Mouse (Mus musculus): ENCODE data around the gene Adgrf3. TPM values are rescaled to one million over a fixed set of nuclear protein-coding genes. Genes with fewer than 3 reads are reported as not detected.

Adgrf3 gene
- total RNA-seq, 4 experiments from 2014 or later, result not detected

DNA sequence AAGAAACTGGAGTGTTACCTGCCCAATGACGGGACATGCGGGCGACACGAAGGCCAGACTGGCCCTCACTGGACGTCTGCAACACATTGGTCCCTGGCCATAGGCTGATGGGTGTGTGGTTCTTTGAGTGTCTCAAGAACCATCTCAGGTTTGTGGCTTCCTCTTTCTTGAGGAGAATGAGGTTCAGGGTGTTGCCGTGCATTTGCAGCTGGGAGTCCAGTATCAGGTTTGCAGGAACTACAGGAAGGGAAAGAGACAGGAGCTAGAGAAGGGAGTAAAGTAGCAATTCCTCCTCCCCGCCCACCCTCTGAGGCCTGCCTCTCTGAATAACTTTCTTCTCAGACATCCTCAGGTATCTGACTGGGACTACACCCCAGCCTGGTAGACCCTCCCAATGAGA, 3.3 kb downstream of the Adgrf3 start:
- no peak for DNase-seq (ENCODE audit: low spot score in 2 of 2)

DNA sequence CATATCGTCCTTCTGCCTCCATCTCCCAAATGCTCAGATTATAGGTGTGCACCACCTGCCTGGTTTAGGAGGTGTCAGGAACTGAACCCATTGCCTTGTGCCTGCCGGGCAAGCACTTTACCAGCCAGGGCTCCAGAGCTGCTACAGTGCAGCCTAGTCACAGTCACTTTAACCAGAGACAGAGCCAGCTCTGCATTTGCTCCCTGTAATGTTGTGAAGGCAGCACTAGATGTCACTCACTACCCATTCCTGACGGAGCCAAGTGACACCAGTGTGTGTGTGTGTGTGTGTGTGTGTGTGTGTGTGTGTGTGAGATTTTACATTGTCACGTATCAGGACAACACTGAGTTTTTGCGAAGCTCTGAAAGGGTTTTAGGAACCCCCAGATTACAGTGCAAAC, 4.0 kb downstream of the Adgrf3 start:
- no peak for DNase-seq (ENCODE audit: low spot score in 2 of 2)

DNA sequence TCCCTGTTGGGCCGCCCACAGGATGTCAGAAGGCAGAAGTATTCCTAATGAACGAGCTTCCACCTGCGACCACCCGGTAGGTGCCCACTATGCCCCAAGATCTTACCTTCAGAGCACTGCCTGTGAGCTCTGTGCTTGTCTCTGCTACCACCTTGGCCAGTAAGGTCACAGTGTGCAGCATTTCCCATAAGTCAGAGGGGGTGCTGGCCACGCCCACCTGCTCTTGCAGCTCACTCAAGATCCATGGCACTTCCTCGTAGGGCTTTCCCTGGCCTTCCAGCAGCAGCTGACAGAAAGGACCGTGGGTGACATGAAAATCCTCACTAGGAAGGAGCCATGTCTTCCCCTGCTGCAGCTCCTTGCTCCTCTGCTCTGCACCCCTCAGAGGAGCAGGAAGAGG, 7.3 kb downstream of the Adgrf3 start:
- no peak for DNase-seq (ENCODE audit: low spot score in 2 of 2)

DNA sequence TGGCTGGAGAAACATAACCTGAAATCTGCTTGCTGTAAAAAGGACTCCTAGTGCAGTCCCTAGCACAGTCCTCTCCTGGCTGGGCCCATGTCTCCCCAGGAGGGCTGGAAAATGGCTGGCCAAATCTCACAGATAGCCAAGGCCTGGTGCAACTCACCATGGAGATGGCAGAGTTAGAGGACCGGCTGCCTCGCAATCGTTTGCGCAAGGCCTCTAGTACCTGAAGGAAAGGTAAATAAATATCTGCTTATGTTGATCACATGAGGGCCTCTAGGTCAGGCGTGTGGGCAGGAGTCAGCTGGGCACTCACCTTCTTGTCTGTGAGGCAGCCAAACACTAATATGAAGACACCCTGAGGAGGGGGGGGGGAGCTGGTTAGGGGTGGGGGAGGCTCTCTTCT, 10.2 kb downstream of the Adgrf3 start:
- DNase-seq (ENCODE audit: low spot score in 2 of 2), result no peak

DNA sequence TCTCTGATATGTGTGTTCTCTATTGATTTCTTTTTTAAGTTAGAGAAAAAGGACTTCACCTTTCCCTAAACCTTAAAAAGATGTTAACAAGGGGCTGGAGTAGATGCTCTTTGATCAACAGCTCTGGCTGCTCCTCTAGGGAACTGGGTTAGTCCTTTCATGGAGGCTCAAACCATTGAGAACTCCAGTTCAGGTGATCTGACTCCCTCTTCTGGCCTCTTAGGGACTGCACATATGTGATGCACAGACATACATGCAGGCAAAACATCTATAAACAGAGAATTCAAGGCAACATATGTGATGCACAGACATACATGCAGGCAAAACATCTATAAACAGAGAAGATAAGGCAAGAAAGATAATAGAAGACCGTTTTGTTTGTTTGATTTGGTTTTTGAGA, 13.1 kb downstream of the Adgrf3 start:
- no peak for DNase-seq (ENCODE audit: low spot score in 2 of 2)

DNA sequence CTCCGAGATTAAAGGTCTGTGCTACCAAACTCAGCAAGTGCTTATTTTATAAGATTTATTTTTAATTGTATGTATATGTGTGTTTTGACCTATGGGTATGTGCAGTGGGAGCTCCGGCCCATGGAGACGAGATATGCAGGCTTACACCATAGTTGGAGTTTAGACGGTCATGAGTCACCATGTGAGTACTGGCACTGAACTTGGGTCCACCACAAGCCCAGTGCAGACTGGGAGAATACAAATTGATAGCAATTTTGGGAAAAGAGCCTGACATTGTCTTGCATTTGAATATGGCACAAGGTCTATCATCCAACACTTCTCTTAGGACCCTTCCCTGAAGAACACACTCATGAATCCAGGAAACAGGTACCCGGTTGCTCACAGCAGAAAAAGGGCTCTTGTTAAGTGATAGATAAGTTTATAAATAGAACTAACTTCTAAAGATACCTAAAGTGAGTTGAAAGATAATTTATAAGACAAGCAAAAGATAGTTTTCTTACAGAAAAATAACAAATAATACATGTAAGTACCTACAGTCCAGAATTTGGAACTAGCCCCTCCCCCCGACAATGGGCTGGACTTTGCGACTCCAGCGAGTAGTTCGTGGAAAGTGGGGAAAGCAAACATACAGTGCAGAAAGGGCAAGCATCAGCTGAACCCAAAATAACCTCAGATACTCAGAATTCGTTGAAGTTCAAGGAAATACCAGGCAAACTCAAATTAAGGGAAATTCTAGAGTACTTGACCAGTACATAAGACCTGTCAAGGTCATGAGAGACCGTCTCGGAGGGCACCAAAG, 17.6 kb downstream of the Adgrf3 start:
- DNase-seq (ENCODE audit: low spot score in 2 of 2), result no peak

DNA sequence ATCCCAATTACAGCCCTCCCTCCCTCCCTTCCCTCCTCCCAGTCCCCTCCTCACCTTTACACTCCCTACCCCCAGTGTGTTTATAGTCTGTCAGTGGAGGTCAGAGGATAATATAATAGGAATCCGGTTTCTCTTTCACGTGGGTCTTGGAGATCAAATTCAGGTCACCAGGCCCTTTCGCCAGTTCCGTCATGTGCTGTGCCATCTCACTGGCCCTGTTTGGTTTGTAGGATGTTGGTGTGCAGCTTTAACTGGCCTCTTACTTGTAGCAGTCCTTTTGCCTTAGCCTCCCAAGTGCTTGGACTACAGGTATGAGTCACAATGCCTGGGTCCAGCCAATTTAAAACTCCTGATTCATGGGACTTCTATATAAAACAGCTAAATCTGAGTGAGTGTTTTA, 29.7 kb downstream of the Adgrf3 start:
- no peak for DNase-seq (ENCODE audit: low spot score in 2 of 2)

DNA sequence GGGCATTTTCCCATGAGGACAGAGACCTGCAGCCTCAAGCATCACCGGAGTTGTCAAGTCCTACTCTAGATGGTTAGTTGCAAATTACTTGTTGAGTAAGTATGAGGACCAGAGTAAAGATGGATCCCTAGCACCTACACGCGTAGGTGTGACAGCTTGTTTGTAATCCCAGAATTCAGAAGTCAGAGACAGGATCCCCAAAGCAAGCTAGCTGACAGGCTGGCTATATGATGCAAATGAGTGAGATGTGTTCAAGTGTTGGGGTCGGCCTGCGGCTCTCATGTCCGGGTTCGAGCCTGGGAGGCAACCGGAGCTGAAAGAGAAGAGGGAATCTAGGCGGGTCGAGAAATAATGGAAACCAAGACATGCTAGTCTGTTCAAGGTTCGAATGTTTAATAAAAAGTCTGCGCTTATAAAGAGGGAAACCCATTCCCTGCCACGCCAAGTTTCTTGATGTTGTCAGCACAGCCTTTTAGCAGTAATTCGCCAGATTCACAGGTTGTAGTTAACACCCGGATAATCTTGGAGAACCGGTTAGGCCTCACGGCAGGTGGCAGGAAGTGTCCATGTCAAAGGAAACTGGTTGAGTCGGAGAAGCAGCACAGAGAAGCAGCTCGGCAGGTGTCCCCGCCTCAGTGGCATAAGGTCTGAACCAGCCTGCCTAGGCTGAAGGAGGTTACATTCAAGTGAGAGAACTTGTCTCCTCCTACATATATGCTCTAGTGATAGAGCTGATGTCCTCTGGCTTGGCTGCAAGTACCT, 32.4 kb downstream of the Adgrf3 start:
- DNase-seq (ENCODE audit: low spot score in 2 of 2), result no peak

DNA sequence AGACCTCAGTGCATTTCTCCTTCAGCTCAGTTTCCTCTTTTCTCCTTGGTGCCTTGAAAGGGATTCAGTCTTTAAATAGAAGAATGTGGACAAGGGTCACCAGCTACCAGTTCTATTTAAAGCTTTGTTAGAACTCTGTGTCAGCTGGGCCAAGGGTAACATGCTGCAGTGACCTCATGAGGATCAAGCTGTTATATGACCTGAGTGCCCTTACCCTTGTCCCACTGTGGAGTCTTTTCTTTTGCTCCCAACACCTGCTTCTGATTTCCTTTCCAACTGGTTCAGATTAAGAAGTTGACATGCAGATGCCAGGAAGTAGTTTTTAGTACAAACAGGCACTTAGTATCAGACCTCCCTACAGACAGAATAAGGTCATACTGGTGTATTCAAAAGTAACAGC, 33.4 kb downstream of the Adgrf3 start:
- no peak for DNase-seq (ENCODE audit: low spot score in 2 of 2)

DNA sequence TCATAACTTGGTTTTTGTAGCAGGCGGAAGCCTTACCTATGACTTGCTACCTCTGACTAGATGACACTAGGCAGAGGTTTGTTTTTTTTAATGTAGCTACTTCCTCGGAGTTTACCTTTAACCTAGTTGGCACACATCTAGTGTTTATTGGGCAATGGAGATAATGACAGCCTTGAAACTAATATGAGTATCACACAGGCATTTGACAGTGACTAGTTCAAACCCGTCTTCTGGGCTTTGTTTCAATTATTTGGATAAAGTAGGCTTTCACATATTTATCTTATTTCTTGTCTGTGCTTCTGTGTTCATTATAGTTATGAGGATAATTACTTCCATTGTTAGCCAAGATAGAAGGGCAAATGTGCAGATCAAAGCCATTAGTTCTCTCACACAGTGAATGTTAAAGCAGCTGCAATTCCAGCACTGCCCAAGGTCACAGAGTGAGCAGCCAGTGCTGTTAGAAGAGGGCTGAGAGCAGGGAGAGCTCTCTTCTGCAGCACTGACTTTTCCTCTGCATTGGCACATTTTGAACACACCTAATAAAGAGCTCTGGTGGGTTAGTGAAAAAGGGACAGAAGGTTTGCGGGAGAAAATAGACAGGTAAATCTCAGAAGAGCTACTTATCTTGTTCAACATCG, 35.1 kb downstream of the Adgrf3 start:
- DNase-seq (ENCODE audit: low spot score in 2 of 2), result no peak

DNA sequence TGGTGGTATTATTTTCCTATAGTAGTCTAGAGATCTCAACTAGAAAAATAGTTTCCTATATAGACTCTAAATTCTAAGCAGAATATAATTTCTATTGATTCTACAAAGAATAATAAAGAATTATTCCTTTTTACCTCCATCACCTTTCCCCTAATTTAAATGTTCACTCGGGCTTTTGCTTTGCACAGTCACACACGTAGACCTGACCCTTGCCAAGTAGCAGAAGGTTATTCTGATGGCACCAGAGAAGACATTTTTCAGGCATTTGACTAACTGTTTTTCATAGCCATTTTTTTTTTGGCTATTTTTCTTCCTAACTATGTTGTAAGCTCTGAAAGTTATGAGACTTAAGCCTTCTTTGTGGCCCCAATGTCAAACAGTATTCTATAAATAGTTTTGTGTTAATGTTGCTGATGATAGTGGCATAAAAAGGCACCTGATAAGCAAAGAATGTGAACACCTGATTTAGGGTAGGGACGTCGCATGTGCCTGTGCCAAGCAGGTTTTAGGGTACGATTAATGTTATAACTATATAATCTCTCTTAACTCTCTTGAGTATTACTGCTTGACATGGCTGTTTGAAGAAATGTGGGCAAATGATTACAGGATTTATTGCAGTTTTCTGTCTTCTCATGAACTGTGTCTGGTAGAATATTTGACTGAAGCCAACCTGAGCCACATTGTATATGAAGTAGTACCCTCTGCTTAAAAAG, 40.1 kb downstream of the Adgrf3 start:
- DNase-seq (ENCODE audit: low spot score in 2 of 2), result no peak

DNA sequence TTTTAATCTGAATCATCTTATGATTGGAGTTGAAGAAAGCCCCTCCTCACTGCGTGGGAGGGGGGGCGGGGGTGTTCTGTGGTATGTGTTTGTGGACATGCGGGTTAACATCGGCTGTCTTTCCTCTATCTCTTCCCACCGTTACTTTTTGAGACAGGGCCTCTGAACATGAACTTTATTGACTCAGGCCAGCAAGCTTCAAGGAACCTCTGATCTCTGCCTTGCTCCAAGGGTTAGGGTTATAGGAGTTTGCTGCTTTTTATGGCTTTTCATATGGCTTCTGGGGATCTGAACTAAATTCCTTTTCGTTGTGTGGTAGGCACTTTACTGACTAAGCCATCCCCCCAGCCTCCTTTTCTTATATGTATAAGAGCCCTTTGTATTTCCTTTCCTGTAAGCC, 43.2 kb downstream of the Adgrf3 start:
- no peak for DNase-seq (ENCODE audit: low spot score in 2 of 2)

DNA sequence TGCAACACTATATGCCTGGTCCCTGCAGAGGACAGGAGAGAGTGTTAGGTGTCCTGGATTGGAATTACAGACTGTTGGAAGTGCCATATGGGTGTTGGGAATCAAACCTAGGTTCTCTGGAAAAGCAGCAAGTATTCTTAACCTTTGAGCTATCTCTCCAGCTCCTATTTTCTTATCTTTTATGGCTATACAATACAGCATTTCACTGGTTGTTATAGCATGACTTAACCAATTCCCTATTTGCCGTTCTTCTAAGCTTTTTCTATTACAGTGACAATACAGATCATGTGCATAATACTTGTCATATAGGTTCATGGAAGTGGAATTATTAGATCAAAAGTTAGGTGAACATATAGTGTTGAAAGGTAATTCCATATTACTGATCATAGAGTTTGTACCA, 43.7 kb downstream of the Adgrf3 start:
- DNase-seq (ENCODE audit: low spot score in 2 of 2), result no peak

DNA sequence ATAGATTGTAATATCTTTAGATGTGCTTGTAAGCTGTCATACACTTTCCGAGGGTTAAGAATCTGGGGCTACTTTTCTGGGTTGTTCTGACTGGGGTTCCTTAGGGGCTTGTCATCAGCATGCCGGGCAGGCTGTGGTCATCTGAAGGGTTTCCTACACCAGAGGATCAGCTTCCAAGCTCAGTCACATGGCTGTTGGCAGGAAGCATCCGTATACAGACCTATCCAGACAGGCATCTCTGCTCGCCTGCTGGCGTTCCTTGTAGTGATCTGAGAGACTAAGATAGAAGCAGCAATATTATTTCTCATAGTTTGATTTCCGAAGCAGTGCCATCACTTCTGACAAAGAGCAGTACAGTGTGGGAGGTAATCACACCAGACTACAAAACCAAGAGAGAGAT, 45.9 kb downstream of the Adgrf3 start:
- peak; percentile 36 to 56 for DNase-seq (ENCODE audit: low spot score in 2 of 2)

DNA sequence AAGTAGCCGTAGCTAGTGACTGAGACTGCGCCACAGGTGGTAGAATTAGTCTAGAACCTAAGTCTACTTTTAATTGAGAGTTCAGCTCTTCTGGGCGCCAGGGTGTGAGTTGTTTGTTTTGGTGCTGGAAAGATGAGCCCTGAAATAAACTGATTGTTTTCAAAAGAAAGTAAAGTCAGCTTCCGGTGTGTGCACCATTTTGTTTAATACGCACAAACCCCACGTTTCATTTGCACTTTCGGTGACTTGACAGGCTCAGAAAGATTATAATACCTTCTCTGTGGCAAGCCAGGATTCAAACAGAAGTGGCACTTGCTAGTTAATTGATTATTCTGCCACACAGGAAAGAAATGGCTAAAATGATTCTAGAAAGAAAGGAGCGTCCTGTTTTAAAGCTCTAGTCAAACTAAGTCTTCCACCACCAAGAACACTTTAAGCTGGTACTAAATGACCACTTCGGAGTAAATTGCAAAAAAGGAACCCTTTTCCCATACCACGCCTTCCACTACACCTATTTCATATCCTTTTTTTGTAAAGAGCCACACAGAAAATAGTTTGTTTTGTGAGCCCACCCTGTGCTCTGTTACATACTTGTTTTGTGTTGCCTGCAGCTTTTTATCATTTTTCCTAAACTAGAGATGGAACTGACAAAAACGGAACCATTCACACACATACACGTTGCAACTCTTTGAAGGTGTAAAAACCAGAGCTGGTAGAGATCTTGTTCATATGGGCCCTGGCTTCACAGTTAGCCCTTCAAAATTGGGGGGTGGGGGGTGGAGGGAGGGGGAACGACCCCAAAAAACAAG, 49.5 kb downstream of the Adgrf3 start:
- DNase-seq (ENCODE audit: low spot score in 2 of 2), result no peak

DNA sequence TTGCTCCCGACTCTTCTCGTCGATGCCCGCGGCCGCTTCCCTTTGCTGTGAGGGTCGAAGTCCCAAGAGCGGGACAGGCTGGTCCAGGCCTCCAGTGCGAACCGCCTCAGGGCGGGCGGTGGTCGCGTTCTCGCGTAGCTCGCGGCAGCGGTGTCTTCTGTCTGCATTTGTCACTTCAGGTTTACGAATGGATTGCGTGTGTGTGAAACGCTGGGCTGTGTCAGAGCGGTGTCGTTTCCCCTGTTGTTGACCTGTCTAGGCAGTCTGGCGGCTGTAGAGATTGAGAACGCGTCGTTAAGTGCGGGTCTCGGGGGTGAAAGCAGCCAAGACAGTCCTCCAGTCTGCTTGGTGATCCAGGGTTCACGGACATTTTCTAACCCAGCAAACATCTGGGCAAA, 50.1 kb downstream of the Adgrf3 start:
- DNase-seq (ENCODE audit: low spot score in 2 of 2), result no peak

DNA sequence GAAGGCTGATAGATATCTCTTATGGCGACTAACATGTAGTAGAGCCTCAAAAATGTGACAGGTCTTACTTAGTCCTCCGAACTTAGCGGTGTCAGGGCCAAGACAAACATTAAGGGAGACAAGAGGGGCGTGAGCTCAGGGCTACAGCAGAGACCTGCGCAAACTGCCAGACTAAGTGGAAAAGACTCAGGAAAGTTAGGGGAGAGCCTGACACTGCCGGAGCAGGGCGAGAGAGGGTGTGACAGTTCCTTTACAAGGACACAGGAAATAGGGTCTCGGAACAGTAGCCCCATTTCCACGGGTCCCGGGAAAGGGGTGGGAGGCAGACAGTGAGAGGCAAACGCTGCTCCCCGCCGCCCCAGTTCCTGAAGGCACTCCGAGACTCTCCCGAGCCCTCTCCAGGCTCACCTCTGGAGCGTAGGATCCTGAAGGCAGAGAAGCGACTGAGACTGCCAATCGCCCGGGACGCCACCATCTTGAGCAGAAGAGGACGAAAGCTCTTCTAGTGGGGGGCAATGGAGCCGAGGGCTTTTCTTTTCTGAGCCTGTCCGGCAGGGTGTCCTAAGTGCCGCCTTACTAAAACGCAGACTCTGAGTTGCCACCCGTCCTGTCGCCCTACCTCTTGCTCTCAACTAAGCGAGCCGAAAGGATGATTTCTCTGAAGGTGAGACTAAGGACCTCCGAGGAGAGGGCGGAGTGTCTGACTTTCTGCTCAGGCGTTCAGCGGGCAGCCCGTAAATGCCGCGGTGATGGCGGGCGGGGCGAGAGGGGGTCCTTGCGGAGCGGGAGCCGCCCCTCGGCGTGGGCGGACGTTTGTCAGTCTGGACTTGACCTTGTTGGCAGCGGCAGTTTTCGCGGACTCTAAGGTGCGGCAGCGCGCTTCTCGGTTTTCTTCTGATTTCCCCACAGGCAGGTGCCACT, 50.8 kb downstream of the Adgrf3 start, which contains the start of the genes Hadha and Hadhb:
Hadha (minus strand) TSS at position 689 of the 921 bp plus-strand sequence.
Hadhb (plus strand) TSS at position 775 of the 921 bp plus-strand sequence.
- DNase-seq (ENCODE audit: low spot score in 2 of 2), result peak; percentile 92 to 93

DNA sequence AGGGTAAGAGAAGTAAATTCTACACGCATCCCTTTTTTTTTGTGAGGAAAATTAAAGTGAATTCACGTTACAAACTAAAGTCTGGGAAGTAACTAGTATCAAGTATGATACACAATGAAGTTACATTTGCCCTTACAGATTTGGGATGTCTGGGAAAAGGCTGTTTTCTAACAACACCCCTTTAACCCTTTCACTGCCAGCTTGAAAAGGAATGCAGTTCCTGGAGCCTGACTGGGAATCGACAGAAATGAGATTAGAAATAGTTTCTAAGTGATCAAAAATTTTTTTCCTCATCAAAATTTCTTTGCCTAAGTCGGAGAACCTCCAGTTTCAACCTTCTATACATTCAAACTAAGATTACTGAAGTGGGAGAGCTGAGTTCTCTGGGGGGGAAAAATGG, 51.5 kb downstream of the Adgrf3 start:
- no peak for DNase-seq (ENCODE audit: low spot score in 2 of 2)

DNA sequence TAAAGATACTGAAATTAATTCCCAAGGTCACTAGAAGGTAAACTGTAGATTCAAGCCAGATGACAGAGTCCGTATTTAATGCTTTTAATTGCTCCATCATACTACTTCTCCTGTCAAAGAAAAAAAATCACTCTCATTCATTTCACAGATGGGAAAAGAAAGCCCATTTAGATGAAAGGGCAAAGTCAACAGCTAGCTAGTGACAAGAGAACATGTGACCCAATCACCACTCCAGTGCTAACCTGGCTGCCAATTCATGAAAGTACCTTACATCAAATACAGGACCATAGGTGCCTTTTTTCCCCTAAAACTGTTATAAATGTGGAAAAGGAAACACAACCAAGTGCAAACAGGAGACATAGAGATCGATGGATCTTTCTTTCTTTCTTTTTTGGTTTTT, 52.3 kb downstream of the Adgrf3 start:
- DNase-seq (ENCODE audit: low spot score in 2 of 2), result no peak

DNA sequence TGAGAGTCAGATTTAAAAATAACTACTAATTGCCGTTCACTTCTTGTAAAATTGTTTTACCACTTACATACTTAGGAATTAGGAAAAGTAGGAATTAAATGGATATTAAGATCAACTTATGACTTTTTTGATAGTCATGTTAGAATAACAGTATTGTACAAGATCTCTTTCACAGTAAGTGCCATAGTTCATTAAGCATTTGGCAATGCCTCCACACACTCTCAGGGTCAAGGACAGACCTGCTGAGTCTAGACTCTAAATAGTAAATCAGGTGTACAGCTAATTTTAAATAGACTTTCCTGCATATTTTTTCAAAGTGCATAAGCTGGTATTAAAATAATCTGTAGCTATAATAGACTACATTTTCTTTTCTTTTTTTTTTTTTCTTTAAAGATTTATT, 53.1 kb downstream of the Adgrf3 start:
- no peak for DNase-seq (ENCODE audit: low spot score in 2 of 2)

Data from gastrocnemius, adult 8-10 months (tissue).